Mouse (Mus musculus): ENCODE results near the gene Gm10300. TPM values are rescaled to one million over a fixed set of nuclear protein-coding genes. Genes with fewer than 3 reads are reported as not detected.

The Gm10300 gene
- 0.24 TPM in 1 of 2 replicates, not detected in the other for polyA plus RNA-seq (2012; ENCODE audit: insufficient read depth, insufficient read length, missing spikeins)

- no peak; the same call in 1 of the 2 replicates for TF ChIP-seq POLR2A (IDR thresholded peaks at IDR 0.05; ENCODE audit: borderline replicate concordance, low read depth, low read length)
- TF ChIP-seq CTCF (IDR thresholded peaks at IDR 0.05; ENCODE audit: low read depth, low read length): no peak
- Histone ChIP-seq H3K4me3 (ENCODE audit: insufficient read depth, low read length) (peak within 1 kb of the TSS; percentile 93), H3K27ac (ENCODE audit: insufficient read depth, low read depth, low read length) (peak within 1 kb of the TSS; percentile 82), H3K4me1 (ENCODE audit: control insufficient read depth, insufficient read depth, low read length) (peaks cover 41% of the 10 kb centered on the region)
Measured at GRCm38 (mm10) chr4:132074077-132074932, at the start of gene Gm10300. Gene Gm10300, plus strand, starts transcription at chr4:132074697.

GRCm38 (mm10) chr4:132025264-132025663 lies 49.2 kb upstream of the Gm10300 start:
- no peak for TF ChIP-seq POLR2A (IDR thresholded peaks at IDR 0.05; ENCODE audit: borderline replicate concordance, low read depth, low read length)
- no peak for TF ChIP-seq CTCF (IDR thresholded peaks at IDR 0.05; ENCODE audit: low read depth, low read length)
- H3K4me3 ChIP-seq (ENCODE audit: insufficient read depth, low read length): no peak overlapping the region
- no peak overlapping the region for H3K27ac ChIP-seq (ENCODE audit: insufficient read depth, low read depth, low read length)
- H3K4me1 ChIP-seq (ENCODE audit: control insufficient read depth, insufficient read depth, low read length): peaks cover 11% of the 10 kb centered on the region

GRCm38 (mm10) chr4:132025738-132026527 lies 48.6 kb upstream of the Gm10300 start:
- no peak overlapping the region for H3K27ac ChIP-seq (ENCODE audit: insufficient read depth, low read depth, low read length)
- H3K4me1 ChIP-seq (ENCODE audit: control insufficient read depth, insufficient read depth, low read length): peaks cover 13% of the 10 kb centered on the region
- no peak overlapping the region for H3K4me3 ChIP-seq (ENCODE audit: insufficient read depth, low read length)
- TF ChIP-seq CTCF (IDR thresholded peaks at IDR 0.05; ENCODE audit: low read depth, low read length) (no peak), POLR2A (IDR thresholded peaks at IDR 0.05; ENCODE audit: borderline replicate concordance, low read depth, low read length) (no peak)

GRCm38 (mm10) chr4:132027167-132027566 lies 47.3 kb upstream of the Gm10300 start:
- Histone ChIP-seq H3K27ac (ENCODE audit: insufficient read depth, low read depth, low read length) (no peak overlapping the region), H3K4me1 (ENCODE audit: control insufficient read depth, insufficient read depth, low read length) (peaks cover 15% of the 10 kb centered on the region), H3K4me3 (ENCODE audit: insufficient read depth, low read length) (no peak overlapping the region)
- no peak for TF ChIP-seq POLR2A (IDR thresholded peaks at IDR 0.05; ENCODE audit: borderline replicate concordance, low read depth, low read length)
- TF ChIP-seq CTCF (IDR thresholded peaks at IDR 0.05; ENCODE audit: low read depth, low read length): no peak

- TF ChIP-seq POLR2A (IDR thresholded peaks at IDR 0.05; ENCODE audit: borderline replicate concordance, low read depth, low read length) (no peak), CTCF (IDR thresholded peaks at IDR 0.05; ENCODE audit: low read depth, low read length) (no peak)
- H3K4me1 ChIP-seq (ENCODE audit: control insufficient read depth, insufficient read depth, low read length): peaks cover 15% of the 10 kb centered on the region
- no peak overlapping the region for H3K27ac ChIP-seq (ENCODE audit: insufficient read depth, low read depth, low read length)
- no peak overlapping the region for H3K4me3 ChIP-seq (ENCODE audit: insufficient read depth, low read length)
Measured at GRCm38 (mm10) chr4:132027806-132028205, 46.7 kb upstream of the Gm10300 start.

GRCm38 (mm10) chr4:132029851-132030741 lies 44.4 kb upstream of the Gm10300 start:
- Histone ChIP-seq H3K27ac (ENCODE audit: insufficient read depth, low read depth, low read length) (peak overlapping the region; percentile 72), H3K4me3 (ENCODE audit: insufficient read depth, low read length) (no peak overlapping the region), H3K4me1 (ENCODE audit: control insufficient read depth, insufficient read depth, low read length) (peaks cover 22% of the 10 kb centered on the region)
- TF ChIP-seq CTCF (IDR thresholded peaks at IDR 0.05; ENCODE audit: low read depth, low read length) (no peak), POLR2A (IDR thresholded peaks at IDR 0.05; ENCODE audit: borderline replicate concordance, low read depth, low read length) (no peak)

- Histone ChIP-seq H3K27ac (ENCODE audit: insufficient read depth, low read depth, low read length) (no peak overlapping the region), H3K4me1 (ENCODE audit: control insufficient read depth, insufficient read depth, low read length) (peaks cover 44% of the 10 kb centered on the region), H3K4me3 (ENCODE audit: insufficient read depth, low read length) (no peak overlapping the region)
- TF ChIP-seq CTCF (IDR thresholded peaks at IDR 0.05; ENCODE audit: low read depth, low read length) (no peak; the same call in 1 of the 2 replicates), POLR2A (IDR thresholded peaks at IDR 0.05; ENCODE audit: borderline replicate concordance, low read depth, low read length) (no peak)
Measured at GRCm38 (mm10) chr4:132033183-132033582, 41.3 kb upstream of the Gm10300 start.

- TF ChIP-seq CTCF (IDR thresholded peaks at IDR 0.05; ENCODE audit: low read depth, low read length) (no peak), POLR2A (IDR thresholded peaks at IDR 0.05; ENCODE audit: borderline replicate concordance, low read depth, low read length) (no peak)
- H3K4me1 ChIP-seq (ENCODE audit: control insufficient read depth, insufficient read depth, low read length): peaks cover 49% of the 10 kb centered on the region
- 0 out of 2 replicates have a peak overlapping the region, but pooled peaks have one; percentile 32 for H3K27ac ChIP-seq (ENCODE audit: insufficient read depth, low read depth, low read length)
- no peak overlapping the region for H3K4me3 ChIP-seq (ENCODE audit: insufficient read depth, low read length)
Measured at GRCm38 (mm10) chr4:132034242-132034641, 40.3 kb upstream of the Gm10300 start.

GRCm38 (mm10) chr4:132037137-132037536 lies 37.4 kb upstream of the Gm10300 start:
- no peak overlapping the region for H3K4me3 ChIP-seq (ENCODE audit: insufficient read depth, low read length)
- H3K4me1 ChIP-seq (ENCODE audit: control insufficient read depth, insufficient read depth, low read length): peaks cover 59% of the 10 kb centered on the region
- H3K27ac ChIP-seq (ENCODE audit: insufficient read depth, low read depth, low read length): peak overlapping the region; percentile 35; the same call in 1 of the 2 replicates

More at GRCm38 (mm10) chr4:132037137-132037536, 37.4 kb upstream of the Gm10300 start:
- TF ChIP-seq CTCF (IDR thresholded peaks at IDR 0.05; ENCODE audit: low read depth, low read length) (no peak), POLR2A (IDR thresholded peaks at IDR 0.05; ENCODE audit: borderline replicate concordance, low read depth, low read length) (no peak)

All from bone marrow macrophage, adult 2 months (primary cell).